16 mouse cellular contexts compared by ENCODE assay signal in the genomic region with DNA sequence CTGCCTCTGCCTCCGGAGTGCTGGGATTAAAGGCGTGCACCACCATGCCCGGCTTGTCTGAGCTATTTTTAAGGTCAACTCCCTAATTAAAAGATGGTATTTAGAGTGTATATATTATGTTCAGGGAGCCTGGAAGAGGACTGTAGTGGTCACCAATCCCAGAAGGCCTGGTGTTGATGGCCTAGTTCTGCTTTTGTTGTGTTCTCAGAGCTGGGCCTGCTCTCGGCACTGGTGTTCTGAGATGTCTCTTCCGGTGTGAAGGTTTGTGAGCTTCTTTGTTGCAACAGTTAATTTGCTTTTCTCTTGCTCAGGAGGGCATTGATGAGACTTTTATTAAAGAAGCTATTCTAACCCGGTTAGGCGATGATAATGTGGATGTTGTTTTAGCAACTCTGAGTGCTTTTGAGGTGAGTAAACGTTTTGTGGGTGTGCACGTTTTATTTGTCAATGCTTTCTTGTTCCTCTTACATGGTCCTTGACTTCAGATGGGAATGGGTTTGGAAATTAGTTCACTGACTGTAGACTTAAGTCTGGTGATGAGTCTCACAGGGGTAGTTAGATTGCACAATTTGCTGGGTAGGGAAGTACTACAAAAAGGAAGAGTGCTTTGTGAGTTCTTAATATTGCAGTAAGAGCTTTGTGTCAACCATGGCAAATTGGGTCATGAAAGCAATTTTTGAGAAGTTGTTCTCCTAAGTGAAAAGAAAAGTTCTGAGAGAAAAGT. TPM values are rescaled to one million over a fixed set of nuclear protein-coding genes. Genes with fewer than 3 reads are reported as not detected.
DNase-seq lines count a peak whose midpoint lies in the region; ATAC-seq and TF ChIP-seq lines count a peak whose summit lies in the region.
"Had no signal": no experiment of that assay in that cellular context is flagged by ENCODE, and none has a peak within 500 bp of the region (broad histone marks: within the 10 kb centered on the region; RNA-seq: fewer than 3 reads in every experiment).

No protein-coding gene starts in this region.

- H3K4me2 ChIP-seq in liver, embryonic 15.5 days = no peak overlapping the region
- H3K4me2 ChIP-seq in liver, embryonic 11.5 days = no peak overlapping the region

- no peak overlapping the region for H3K27ac ChIP-seq in liver, embryonic 15.5 days (replicated peaks)
- H3K27ac ChIP-seq in liver, embryonic 11.5 days (ENCODE audit: low read depth, low read length) = no peak overlapping the region
- H3K27ac ChIP-seq in bone marrow, adult 2 months (ENCODE audit: control insufficient read depth, insufficient read depth, low read depth, low read length, poor library complexity) = peak overlapping the region; percentile 72; the same call in 1 of the 2 replicates
- H3K27ac ChIP-seq: heart, adult 2 months; liver, embryonic 14.5 days; midbrain, embryonic 10.5 days had no signal

- H3K36me3 ChIP-seq in liver, embryonic 15.5 days (replicated peaks) = peaks cover 57% of the 10 kb centered on the region
- peaks cover 25% of the 10 kb centered on the region for H3K36me3 ChIP-seq in liver, embryonic 11.5 days (ENCODE audit: control insufficient read depth, insufficient read depth, low read length)

- no peak for DNase-seq in liver, embryonic 11.5 days (ENCODE audit: low spot score)
- DNase-seq in 416B (ENCODE audit: low read depth) = peak; percentile 78
- DNase-seq in urinary bladder, postnatal 10 days (ENCODE audit: low spot score) = no peak
- DNase-seq in frontal cortex, postnatal 36 days (ENCODE audit: low spot score in 2 of 2) = no peak
- DNase-seq: cerebellum, adult 11-12 months; heart, adult 2 months; left cerebral cortex, postnatal 4 days had no signal

- H3K27me3 ChIP-seq in liver, embryonic 15.5 days = no peaks in the 10 kb centered on the region
- H3K27me3 ChIP-seq in liver, embryonic 11.5 days (replicated peaks; ENCODE audit: control insufficient read depth, insufficient read depth, low read length) = no peaks in the 10 kb centered on the region

- TF ChIP-seq CTCF in bone marrow, adult 2 months (IDR thresholded peaks at IDR 0.05; ENCODE audit: control insufficient read depth, insufficient read depth, low read length) = no peak

- H3K9me3 ChIP-seq in liver, embryonic 15.5 days (replicated peaks) = no peaks in the 10 kb centered on the region
- no peaks in the 10 kb centered on the region for H3K9me3 ChIP-seq in liver, embryonic 11.5 days (ENCODE audit: control insufficient read depth, low read length)
- H3K9me3 ChIP-seq: G1E; midbrain, embryonic 10.5 days had no signal

- WGBS in liver, embryonic 15.5 days (ENCODE audit: insufficient replicate concordance) = 70% methylated on average over 9 of the region's 9 CpGs
- WGBS in liver, embryonic 11.5 days = 87% methylated on average over 9 of the region's 9 CpGs
- 51% methylated on average over 9 of the region's 9 CpGs for WGBS in bone marrow, adult 2 months

- H3K4me3 ChIP-seq in liver, embryonic 15.5 days (replicated peaks) = no peak overlapping the region
- no peak overlapping the region for H3K4me3 ChIP-seq in liver, embryonic 11.5 days (ENCODE audit: low read depth, low read length)
- H3K4me3 ChIP-seq in bone marrow, adult 2 months (replicated peaks; ENCODE audit: control insufficient read depth, low read depth, low read length) = no peak overlapping the region
- H3K4me3 ChIP-seq: erythroblast, embryonic 14.5 days; heart, adult 2 months; midbrain, embryonic 10.5 days had no signal

- no peaks in the 10 kb centered on the region; the same call in 1 of the 2 replicates for H3K4me1 ChIP-seq in liver, embryonic 15.5 days (replicated peaks)
- no peaks in the 10 kb centered on the region for H3K4me1 ChIP-seq in liver, embryonic 11.5 days (replicated peaks; ENCODE audit: control insufficient read depth, insufficient read depth, low read length)
- H3K4me1 ChIP-seq in bone marrow, adult 2 months (ENCODE audit: control insufficient read depth, insufficient read depth, low read length) = peaks cover 7% of the 10 kb centered on the region
- H3K4me1 ChIP-seq: midbrain, embryonic 10.5 days had no signal

- ATAC-seq in liver, embryonic 15.5 days (ENCODE audit: insufficient read depth) = 0 out of 2 replicates have a peak, but pooled peaks have one; percentile 28
- no peak; the same call in 1 of the 2 replicates for ATAC-seq in liver, embryonic 11.5 days (replicated peaks; ENCODE audit: low FRiP score)
- peak; percentile 81 for ATAC-seq in megakaryocyte, adult 5-6 weeks (ENCODE audit: poor library complexity, severe bottlenecking)
- ATAC-seq: CD4-positive, CD25-positive, alpha-beta regulatory T cell, adult 4 months; forebrain, embryonic 14.5 days had no signal

- H3K9ac ChIP-seq in liver, embryonic 15.5 days = no peak overlapping the region
- no peak overlapping the region for H3K9ac ChIP-seq in liver, embryonic 11.5 days (ENCODE audit: low read depth, low read length)
- H3K9ac ChIP-seq: liver, embryonic 14.5 days had no signal

- no peak for TF ChIP-seq POLR2A in bone marrow, adult 2 months (IDR thresholded peaks at IDR 0.05; ENCODE audit: borderline replicate concordance, control insufficient read depth, low read depth, low read length)

RNA-seq across cellular contexts. Expression of a gene that starts 13.7 kb away (rescaled TPM):
- polyA plus RNA-seq in liver, embryonic 15.5 days (2015; fragmentation: Nextera tagmentation; extraction: Ambion mirVana) = 8.0 and 9.8 TPM in 2 replicates
- 48.8 and 56.7 TPM in 2 replicates for polyA plus RNA-seq in liver, embryonic 11.5 days (2014; fragmentation: Nextera tagmentation; extraction: Ambion mirVana)
- 8.1 and 10.0 TPM in 2 replicates for polyA plus RNA-seq in bone marrow, adult 2 months (2011; ENCODE audit: insufficient read depth, insufficient read length, low replicate concordance, missing spikeins)
- 15.8 and 18.7 TPM in 2 replicates for total RNA-seq in megakaryocyte, adult 5-6 weeks (2015)
- total RNA-seq in megakaryocyte, adult 5-6 weeks (2017) = 38.3 and 52.8 TPM in 2 replicates

RNA-seq across cellular contexts. Expression of a gene that starts 56.2 kb away (rescaled TPM):
- 12.7 and 13.7 TPM in 2 replicates for polyA plus RNA-seq in liver, embryonic 15.5 days (2015; fragmentation: Nextera tagmentation; extraction: Ambion mirVana)
- 17.4 and 19.7 TPM in 2 replicates for polyA plus RNA-seq in liver, embryonic 11.5 days (2014; fragmentation: Nextera tagmentation; extraction: Ambion mirVana)
- 21.4 and 23.6 TPM in 2 replicates for polyA plus RNA-seq in bone marrow, adult 2 months (2011; ENCODE audit: insufficient read depth, insufficient read length, low replicate concordance, missing spikeins)
- 37.5 and 47.8 TPM in 2 replicates for total RNA-seq in megakaryocyte, adult 5-6 weeks (2015)
- total RNA-seq in megakaryocyte, adult 5-6 weeks (2017) = 59.7 and 64.4 TPM in 2 replicates
